Mouse (Mus musculus) cerebellum, adult 11-12 months (tissue): ENCODE data around the gene Polr2l.

Source experiments
- DNase-seq: peaks from one replicate; pipeline ENCODE4 v3.0.0; 2022

The Polr2l gene

GRCm38 (mm10) chr7:141467230-141468030, 7.5 kb downstream of the Polr2l start, which contains the start of gene Cd151:
TSS of gene Cd151 (plus strand) at chr7:141467392.
- DNase-seq, result peak; percentile 80

GRCm38 (mm10) chr7:141466607-141467148, 8.3 kb downstream of the Polr2l start:
- peak; percentile 71 for DNase-seq

- peak; percentile 44 for DNase-seq
Measured at GRCm38 (mm10) chr7:141466045-141466394, 8.9 kb downstream of the Polr2l start.

GRCm38 (mm10) chr7:141465388-141466044, 9.4 kb downstream of the Polr2l start:
- peak; percentile 62 for DNase-seq

- peak; percentile 59 for DNase-seq
Measured at GRCm38 (mm10) chr7:141464603-141465201, 10.2 kb downstream of the Polr2l start.

GRCm38 (mm10) chr7:141463824-141464602, 10.9 kb downstream of the Polr2l start:
- DNase-seq, result peak; percentile 53

GRCm38 (mm10) chr7:141462333-141462821, 12.6 kb downstream of the Polr2l start:
- peak; percentile 64 for DNase-seq

GRCm38 (mm10) chr7:141461521-141462332, 13.2 kb downstream of the Polr2l start:
- peak; percentile 61 for DNase-seq

GRCm38 (mm10) chr7:141460391-141461113, 14.4 kb downstream of the Polr2l start, which contains the start of gene Cracr2b:
TSS of gene Cracr2b (plus strand) at chr7:141461094.
- DNase-seq, result peak; percentile 64

- peak; percentile 57 for DNase-seq
Measured at GRCm38 (mm10) chr7:141460001-141460390, 14.9 kb downstream of the Polr2l start.

- DNase-seq, result peak; percentile 91
Measured at GRCm38 (mm10) chr7:141459301-141459711, 15.6 kb downstream of the Polr2l start.

- no peak for DNase-seq
Measured at GRCm38 (mm10) chr7:141458661-141459060, 16.3 kb downstream of the Polr2l start.

GRCm38 (mm10) chr7:141457986-141458660, 16.8 kb downstream of the Polr2l start:
- DNase-seq, result peak; percentile 75

- DNase-seq, result peak; percentile 60
Measured at GRCm38 (mm10) chr7:141457236-141457635, 17.7 kb downstream of the Polr2l start.

- no peak for DNase-seq
Measured at GRCm38 (mm10) chr7:141456739-141457138, 18.2 kb downstream of the Polr2l start.

GRCm38 (mm10) chr7:141455610-141456314, 19.2 kb downstream of the Polr2l start:
- DNase-seq, result peak; percentile 82

- DNase-seq, result peak; percentile 90
Measured at GRCm38 (mm10) chr7:141454967-141455551, 19.9 kb downstream of the Polr2l start, which contains the start of gene Pnpla2. TSS of gene Pnpla2 (plus strand) at chr7:141455198.

- peak; percentile 34 for DNase-seq
Measured at GRCm38 (mm10) chr7:141453636-141454035, 21.3 kb downstream of the Polr2l start.

GRCm38 (mm10) chr7:141451928-141452327, 23.0 kb downstream of the Polr2l start:
- DNase-seq, result peak; percentile 33
